Mouse (Mus musculus) spleen, postnatal 36 days (tissue): ENCODE measurements at regions not wholly inside any gene's neighbourhood (a gene's known extent, or its start where the extent isn't known, plus 50 kb on each side); places are given as distances from the start of the nearest gene placed in this dataset.

Source experiments
- DNase-seq, 2 experiments: peaks; one replicate each; pipeline ENCODE4 v3.0.0; 2022; ENCODE audit warnings: low spot score in 2 of 2, mixed read lengths in 1 of 2

GRCm38 (mm10) chr8:44656031-44656430, 279.2 kb upstream of the Fat1 start:
- no peak for DNase-seq

DNA sequence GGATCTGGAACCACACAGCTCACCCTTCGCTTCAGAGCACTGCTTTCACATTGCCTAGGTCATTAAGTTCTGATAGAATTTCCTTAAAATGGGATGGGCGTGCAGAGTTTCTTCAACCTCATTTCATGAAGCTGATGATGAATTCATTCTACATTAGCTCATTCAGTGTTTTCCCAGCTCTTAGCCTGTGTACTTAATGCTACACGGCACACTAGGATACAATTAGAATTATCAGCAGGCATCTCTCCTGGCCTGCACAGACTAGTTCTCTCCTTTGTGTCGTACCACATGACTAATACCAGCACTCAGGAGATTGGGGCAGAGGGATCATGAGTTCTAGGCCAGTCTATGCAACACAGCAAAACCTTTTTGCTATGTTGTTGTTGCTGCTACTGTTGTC, 278.8 kb upstream of the Fat1 start:
- no peak for DNase-seq

GRCm38 (mm10) chr8:44661696-44662095, 273.6 kb upstream of the Fat1 start:
- no peak for DNase-seq

GRCm38 (mm10) chr8:44687126-44687525, 248.1 kb upstream of the Fat1 start:
- DNase-seq, result no peak

- no peak for DNase-seq
Observed at GRCm38 (mm10) chr8:44689837-44690592, 245.2 kb upstream of the Fat1 start.

DNA sequence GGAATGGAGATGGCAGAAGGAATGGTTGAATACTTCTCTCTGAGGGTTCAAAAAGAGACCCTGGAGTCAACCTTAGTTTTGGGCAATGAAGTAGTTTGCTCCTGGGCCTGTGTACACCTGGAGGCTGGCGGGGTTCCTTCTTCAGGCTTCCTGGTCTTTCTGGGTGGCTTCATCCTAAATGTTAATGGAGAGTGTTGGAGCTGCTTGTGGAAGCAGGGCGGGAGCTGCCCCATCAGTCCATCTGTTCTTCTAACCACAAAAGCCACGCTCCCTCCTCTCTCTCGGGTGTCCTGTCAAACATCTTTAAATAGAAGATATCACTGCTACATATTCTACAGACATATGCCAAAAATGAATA, 244.7 kb upstream of the Fat1 start:
- no peak for DNase-seq

- DNase-seq, result no peak
Observed at GRCm38 (mm10) chr8:44691140-44691539, 244.1 kb upstream of the Fat1 start.

- DNase-seq, result no peak
Observed at GRCm38 (mm10) chr8:44692036-44692688, 243.1 kb upstream of the Fat1 start.

GRCm38 (mm10) chr8:44694861-44695260, 240.4 kb upstream of the Fat1 start:
- no peak for DNase-seq

DNA sequence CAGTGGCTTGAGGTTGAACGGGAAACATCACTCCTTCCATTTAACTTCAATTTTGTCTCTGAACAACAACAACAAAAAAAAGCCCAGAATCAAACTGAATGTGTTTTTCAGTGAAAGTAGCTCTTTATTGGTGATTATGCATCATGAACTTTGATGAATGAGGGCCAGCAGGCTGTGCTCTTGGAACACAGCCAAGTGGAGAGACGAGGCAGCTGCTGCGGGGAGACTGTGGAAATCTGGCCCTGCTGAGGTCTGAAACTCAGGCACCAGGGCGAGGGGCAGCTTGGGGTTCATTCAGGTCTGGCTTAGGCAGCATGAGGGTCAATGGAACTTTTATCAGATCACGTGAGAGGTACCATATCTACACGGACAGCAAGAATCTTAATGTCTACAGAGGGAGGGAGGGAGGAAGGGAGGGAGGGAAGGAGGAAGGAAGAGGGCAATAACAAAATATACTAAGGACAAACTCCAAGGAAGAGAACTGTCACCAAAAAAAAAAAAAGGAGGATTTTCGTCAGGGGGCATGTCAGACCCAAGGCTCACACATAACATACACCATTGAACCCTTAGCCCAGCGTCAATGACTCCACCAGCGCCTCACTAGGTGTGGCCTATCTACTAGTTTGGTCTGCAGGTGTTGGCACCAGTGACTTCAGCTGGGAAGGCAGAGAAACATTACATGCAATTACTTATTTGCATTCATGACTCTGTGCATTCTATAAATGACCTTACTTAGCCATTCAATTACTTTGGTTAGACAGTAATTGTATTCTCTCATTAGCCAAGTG, 239.0 kb upstream of the Fat1 start:
- no peak for DNase-seq

DNA sequence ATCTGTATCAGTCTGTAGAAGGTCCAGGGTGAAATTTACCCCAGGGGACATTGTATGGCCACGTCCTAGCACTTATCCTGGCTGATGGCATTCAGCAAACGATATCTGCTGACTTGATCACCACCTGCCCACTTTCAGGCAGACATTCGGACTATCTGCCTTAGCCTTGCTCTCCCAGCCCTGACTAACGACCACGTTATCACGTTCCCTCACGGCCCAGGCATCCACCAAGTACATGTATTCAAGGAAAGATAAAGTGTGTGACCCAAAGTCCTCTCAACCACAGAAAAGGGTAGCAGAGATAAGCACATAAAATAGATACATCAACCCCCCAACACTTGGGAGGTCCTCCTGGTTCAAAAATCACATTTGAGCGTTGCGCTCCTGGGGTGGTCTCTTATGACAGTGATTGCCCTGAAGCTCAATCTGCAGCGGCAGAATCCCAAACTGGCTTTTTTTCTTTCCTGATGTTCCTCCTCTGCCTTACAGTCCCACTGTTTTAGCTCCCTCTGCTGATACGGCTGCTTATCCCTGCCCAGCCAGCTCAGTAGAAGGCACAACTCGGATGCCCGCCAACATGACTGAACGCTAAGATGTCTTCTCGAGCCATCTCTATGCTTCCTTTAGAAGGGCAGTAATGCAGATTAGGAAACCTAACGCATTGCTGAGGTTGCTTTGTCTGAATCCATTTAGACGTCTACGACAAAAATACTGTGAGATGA, 235.7 kb upstream of the Fat1 start:
- no peak for DNase-seq

GRCm38 (mm10) chr8:44704595-44705265, 230.5 kb upstream of the Fat1 start:
- DNase-seq, result no peak

- DNase-seq, result no peak
Observed at GRCm38 (mm10) chr8:44708659-44709170, 226.5 kb upstream of the Fat1 start.

GRCm38 (mm10) chr8:44709171-44709940, 225.9 kb upstream of the Fat1 start:
- DNase-seq, result no peak

- no peak for DNase-seq
Observed at GRCm38 (mm10) chr8:44734577-44734976, 200.7 kb upstream of the Fat1 start.

GRCm38 (mm10) chr8:44735801-44736200, 199.4 kb upstream of the Fat1 start:
- no peak for DNase-seq

DNA sequence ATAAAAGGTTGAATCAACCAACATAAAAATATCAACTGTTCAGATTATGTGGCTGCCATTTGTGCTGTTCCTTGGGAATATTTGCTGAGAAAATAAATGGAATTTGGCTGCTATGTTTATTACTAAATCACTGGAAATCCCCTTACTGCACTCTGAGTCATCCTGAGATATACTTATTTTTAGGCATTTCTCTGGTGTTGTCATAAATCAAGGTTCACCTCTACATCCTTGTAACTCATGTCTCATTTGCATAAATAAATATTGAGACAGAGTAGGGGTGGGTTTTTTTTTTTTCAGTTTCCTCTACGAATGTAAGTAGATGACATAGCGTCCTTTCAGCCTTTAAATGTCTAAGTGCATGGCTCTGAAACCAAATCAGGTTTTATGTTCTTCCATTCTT, 191.9 kb upstream of the Fat1 start:
- no peak for DNase-seq

DNA sequence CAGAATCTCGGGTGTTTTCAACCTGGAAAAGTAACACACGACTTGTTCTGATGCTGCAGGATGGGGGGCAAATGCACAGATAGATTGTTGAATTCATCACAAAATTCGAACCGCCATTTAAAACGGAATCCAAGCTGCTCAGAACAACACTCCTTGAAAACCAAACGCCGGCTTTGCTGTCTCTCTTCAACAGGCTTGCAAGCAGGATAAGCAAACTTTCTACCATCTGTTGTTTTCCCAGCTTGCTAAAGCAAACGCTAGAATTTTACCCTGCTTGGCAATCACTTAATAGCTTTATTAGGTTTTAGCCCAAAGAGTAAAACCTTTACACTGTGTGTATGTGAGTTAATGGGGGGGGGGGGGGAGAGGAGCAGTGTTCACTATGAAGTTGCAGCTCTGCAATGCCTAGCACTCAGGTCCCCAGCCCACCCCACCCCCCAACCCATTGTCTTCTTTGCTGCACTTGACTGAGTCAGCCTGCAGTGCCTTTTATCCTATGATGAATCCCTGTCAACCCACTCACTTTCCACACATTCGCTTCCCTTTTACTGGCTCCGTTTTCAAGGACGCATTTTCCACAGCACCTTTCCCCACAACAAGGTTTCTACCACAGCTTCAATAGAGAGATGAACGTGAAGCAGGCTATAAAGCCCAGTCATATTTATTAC, 190.1 kb upstream of the Fat1 start:
- DNase-seq, result no peak

- no peak for DNase-seq
Observed at GRCm38 (mm10) chr8:44758727-44759126, 176.5 kb upstream of the Fat1 start.

- no peak for DNase-seq
Observed at GRCm38 (mm10) chr8:44762731-44763130, 172.5 kb upstream of the Fat1 start.
